Mouse (Mus musculus) Patski (cell line): ENCODE measurements at regions not wholly inside any gene's neighbourhood (a gene's known extent, or its start where the extent isn't known, plus 50 kb on each side); places are given as distances from the start of the nearest gene placed in this dataset.

ENCODE experiments used
- ATAC-seq: fragments of 100-300 bp; one replicate; pipeline ENCODE4 v1.8.0; 2021
- CTCF ChIA-PET: fragments of 350-600 bp; sonication (Branson Sonifier 250); formaldehyde crosslinking; loops from one replicate; lab custom pipeline; 2022; ENCODE audit warnings: inconsistent platforms; lab: Charles Lee
- POLR2A ChIA-PET: fragments of 350-600 bp; sonication (Branson Sonifier 250); formaldehyde crosslinking; loops from one replicate; lab custom pipeline; 2022; ENCODE audit warnings: antibody characterized with exemption, inconsistent platforms; lab: Charles Lee
- DNase-seq: peaks from one replicate; pipeline ENCODE4 v3.0.0-alpha.2; 2011; ENCODE audit warnings: low read depth, low spot score
- H3K27me3 ChIP-seq: fragments of 371-371 bp; one replicate; pipeline ENCODE4 v1.5.1; 2021
- CTCF ChIP-seq: fragments of 100-300 bp; IDR thresholded peaks from one replicate; pipeline ENCODE4 v1.5.1; 2021
- in situ Hi-C: fragments of 300-500 bp; cut with MboI; formaldehyde crosslinking; loops from 3 replicates; pipeline ENCODE4 v1.11.1; 2018; ENCODE audit warnings: low pct_unique_long_range_greater_than_20kb, mixed read lengths

DNA sequence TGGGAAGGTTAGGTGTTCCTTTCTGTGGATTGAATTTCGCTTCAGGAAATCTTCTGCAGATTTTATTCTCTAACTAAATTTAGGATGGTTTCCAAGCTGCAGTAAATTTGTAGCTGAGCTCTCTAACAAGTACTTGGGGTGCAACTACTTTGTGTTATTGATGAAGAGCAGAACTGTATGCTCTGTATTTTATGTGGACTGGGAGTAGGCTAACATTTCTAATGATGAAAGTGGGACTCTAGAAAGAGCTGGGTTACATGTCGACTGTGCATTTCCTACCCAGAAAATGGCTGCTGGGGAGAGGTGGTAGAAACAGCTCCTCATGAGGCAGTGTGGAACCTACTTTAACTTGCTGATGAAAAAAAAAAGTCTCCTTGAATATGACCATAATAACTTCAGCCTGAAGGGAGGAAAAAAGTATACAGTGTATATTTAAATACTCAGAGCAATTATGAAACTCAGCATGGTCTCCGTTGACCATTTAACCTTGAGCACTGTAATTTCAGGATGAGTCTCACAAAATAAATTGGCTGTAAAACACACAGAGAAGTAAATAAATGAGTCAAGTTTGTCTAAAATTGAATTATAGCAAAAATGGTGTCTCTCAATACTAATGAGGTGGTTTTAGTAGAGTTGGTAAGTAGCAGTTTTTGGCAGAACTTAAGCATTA is 852.6 kb downstream of the Stpg2 start:
- in situ Hi-C loops, result no loop called here
- no peak for DNase-seq
- no peak for ATAC-seq
- POLR2A ChIA-PET, result no interaction called here
- TF ChIP-seq CTCF, result no peak
- no peaks in the 10 kb centered on the region for H3K27me3 ChIP-seq
- CTCF ChIA-PET, result no interaction called here

DNA sequence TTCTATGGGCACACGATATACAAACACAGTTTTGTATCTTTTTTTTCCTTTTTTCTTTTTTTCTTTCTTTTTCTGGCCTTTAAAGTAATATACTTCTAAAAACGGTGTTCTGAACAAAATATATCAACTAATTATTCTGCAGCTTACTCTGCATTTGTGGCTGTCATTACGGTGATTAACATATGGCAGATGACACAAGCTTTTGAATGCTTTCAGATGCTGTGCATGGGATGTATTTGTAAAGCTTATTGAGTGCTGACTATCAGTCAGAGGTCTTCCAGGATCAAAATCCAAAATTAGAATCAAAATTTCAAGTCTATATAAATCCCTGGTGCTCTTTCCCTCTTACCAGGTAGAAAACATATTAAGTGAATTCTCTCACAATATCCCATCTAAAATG is 853.6 kb downstream of the Stpg2 start:
- H3K27me3 ChIP-seq, result no peaks in the 10 kb centered on the region
- in situ Hi-C loops, result no loop called here
- CTCF ChIA-PET, result no interaction called here
- DNase-seq (no peak), ATAC-seq (no peak)
- POLR2A ChIA-PET, result no interaction called here
- TF ChIP-seq CTCF, result no peak

DNA sequence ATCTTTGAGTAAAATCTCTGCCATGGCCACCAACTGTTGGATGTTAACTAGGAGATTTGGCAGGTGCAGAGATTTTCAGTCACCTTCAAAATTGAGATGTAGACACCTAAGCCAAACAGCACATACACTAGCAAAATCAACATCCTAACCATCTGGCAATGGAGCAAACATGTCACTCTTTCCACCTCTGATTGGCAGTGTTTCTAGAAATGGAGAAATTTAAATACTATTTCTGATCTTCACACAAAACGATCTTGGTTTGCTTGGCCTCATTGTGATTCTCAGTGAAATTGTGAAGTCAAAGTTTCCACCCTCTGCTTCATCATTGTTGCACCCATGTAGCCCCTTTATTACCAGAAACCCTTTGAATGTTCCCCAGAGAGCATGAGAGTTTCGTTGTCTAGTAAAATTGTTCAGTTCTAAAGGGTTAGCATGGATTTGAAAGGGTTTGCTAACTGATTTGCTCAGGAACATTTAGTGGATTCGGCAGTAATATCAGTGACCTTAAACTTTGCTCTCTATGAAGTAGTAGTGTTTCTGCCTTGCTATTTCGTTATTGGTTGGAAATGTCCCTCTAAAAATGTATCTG is 854.1 kb downstream of the Stpg2 start:
- CTCF ChIA-PET, result no interaction called here
- in situ Hi-C loops, result no loop called here
- no peak for TF ChIP-seq CTCF
- DNase-seq, result no peak
- ATAC-seq, result no peak
- no peaks in the 10 kb centered on the region for H3K27me3 ChIP-seq
- POLR2A ChIA-PET, result no interaction called here

DNA sequence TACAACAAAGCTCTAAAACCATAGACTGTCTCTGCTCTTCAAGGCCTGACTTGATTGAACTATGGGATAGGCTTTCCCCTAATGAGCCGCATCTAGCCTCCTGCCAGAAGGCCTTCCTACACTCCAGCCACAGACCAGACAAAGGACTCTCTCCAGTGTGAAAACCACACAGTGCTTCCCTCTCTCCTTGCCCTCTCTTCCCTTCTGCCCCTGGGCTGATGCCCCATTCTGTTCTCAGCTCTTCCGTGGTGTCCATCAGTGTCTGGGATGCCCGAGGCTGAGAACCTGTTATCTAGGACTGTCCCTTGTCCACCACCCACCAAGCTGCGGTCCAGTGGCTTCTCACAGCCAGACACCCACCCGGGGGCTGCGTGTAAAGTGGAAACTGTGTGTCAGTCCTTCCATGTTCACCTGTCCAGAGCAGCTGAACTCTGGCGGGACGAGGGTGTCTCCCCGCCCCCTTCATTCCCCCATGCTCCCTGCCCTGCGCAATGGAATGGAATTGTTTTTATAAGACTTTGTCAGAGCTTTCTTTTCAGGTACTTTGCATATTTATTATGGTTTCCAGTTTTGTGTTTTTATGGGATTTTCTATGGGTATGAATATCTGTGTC is 856.4 kb downstream of the Stpg2 start:
- TF ChIP-seq CTCF, result no peak
- H3K27me3 ChIP-seq, result no peaks in the 10 kb centered on the region
- CTCF ChIA-PET, result no interaction called here
- no peak for DNase-seq
- no peak for ATAC-seq
- POLR2A ChIA-PET, result no interaction called here
- in situ Hi-C loops, result no loop called here

DNA sequence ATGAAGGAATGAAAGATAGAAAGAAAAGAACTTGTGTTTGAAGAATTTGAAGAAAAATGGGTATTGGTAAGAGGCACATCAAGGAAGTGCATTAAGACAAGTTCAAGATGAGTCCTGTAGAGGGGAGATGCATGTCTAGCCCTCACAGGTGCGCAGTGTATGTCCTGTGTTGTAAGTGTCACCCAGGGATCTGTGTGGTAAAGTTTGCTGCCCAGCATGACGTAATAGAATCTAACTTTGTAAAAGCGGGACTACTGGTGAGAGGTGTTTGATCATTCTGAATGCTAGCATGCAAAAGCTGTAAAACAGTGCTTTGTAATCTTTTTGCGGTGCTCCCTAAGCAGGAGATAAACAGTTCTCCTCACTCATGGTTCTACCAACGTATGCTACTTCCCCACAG is 857.4 kb downstream of the Stpg2 start:
- ATAC-seq (no peak), DNase-seq (no peak)
- no peaks in the 10 kb centered on the region for H3K27me3 ChIP-seq
- no peak for TF ChIP-seq CTCF
- ChIA-PET CTCF (interaction anchor here (1.1 kb wide), 1 partner anchor 18 kb away, joined by 3 read pairs; no protein-coding TSS in a partner anchor), POLR2A (no interaction called here)
- in situ Hi-C loops, result no loop called here

DNA sequence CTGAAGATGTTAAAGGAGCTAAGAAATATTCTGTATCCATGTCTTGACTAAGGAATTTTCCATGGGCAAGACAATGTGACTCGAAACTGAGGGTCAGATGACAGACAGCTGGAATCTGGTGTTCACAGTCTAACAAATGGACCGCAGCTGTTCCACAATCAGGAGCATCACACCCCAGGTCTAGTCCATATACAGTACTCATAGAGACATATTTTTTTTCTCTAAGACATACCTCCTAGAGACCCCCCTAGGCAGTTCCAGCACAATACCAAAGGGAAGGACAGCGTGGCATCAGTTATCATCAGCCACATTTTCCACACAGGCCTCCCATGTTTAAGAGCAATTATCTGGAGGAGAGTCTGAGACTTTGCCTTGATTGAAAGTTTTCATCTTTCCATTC is 878.8 kb downstream of the Stpg2 start:
- ATAC-seq (no peak), DNase-seq (no peak)
- in situ Hi-C loops, result no loop called here
- CTCF ChIA-PET, result interaction anchor here (1.5 kb wide), 1 partner anchor 9 kb away, joined by 4 read pairs; no protein-coding TSS in a partner anchor
- no peak for TF ChIP-seq CTCF
- POLR2A ChIA-PET, result no interaction called here
- peaks cover 3% of the 10 kb centered on the region for H3K27me3 ChIP-seq

DNA sequence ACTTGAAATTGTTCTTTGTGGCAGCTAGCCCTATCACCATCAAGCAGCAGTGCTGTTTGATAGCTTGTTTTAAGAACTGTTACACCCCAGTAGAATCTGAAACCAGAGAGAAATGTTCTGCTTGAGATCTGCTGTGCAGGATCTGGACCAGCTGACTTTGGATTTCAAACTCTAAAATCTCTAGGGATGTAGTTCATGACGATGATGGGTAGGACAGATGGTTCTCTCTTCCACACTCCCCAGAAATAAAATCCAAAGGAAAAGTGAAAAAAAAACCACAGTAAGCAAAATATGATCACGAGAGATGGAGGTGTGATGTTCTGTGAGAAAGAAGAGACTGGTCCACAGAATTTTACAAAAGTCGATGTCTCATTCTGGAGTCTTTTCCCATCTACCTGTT is 879.9 kb downstream of the Stpg2 start:
- CTCF ChIA-PET, result interaction anchor here (1.5 kb wide), 1 partner anchor 8 kb away, joined by 4 read pairs; no protein-coding TSS in a partner anchor
- TF ChIP-seq CTCF, result no peak
- H3K27me3 ChIP-seq, result peaks cover 3% of the 10 kb centered on the region
- DNase-seq, result no peak
- POLR2A ChIA-PET, result no interaction called here
- in situ Hi-C loops, result no loop called here
- no peak for ATAC-seq

DNA sequence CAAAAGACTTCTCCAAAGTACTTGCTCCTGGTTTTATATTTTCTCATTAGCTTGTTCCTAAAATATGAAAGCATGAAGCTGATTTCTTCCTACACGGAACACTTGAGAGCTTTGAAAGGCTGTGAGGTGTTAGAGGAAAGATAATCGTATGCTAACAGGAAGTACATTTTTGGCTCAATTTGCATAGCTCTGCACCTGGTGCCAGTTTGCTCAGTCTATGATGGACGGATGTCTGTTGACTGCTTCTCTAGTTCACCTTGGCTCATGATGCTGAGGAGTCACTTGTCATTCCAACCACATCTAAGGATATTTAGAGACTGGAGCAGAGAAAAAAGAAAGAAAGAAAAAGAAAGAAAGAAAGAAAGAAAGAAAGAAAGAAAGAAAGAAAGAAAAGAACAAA is 882.5 kb downstream of the Stpg2 start:
- no peak for ATAC-seq
- in situ Hi-C loops, result no loop called here
- H3K27me3 ChIP-seq, result no peaks in the 10 kb centered on the region
- DNase-seq, result no peak
- ChIA-PET CTCF (interaction anchor here (1.0 to 1.1 kb wide), 2 partner anchors 10 to 44 kb away, joined by 3 read pairs; no protein-coding TSS in a partner anchor), POLR2A (no interaction called here)
- no peak for TF ChIP-seq CTCF

DNA sequence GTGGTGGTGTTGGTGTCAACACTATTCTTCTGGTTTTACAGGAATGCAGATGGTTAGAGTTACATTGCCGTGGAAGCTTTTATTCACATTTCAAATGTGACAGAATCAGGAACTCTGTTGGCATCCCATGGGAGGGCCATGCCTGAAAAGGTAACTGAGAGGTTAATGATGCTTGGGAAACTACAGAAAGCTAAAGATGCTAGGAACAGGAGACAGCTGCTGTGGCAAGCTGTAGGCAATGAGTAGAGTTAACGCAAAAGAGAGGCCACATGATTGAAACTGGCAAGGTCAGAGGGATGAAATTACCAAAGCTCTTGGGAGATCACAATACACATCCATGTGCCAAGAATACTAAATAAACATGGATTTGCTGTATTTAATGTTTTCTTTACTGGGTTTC is 886.4 kb downstream of the Stpg2 start:
- no peak for TF ChIP-seq CTCF
- no peak for DNase-seq
- no peak for ATAC-seq
- in situ Hi-C loops, result no loop called here
- ChIA-PET CTCF (no interaction called here), POLR2A (no interaction called here)
- H3K27me3 ChIP-seq, result no peaks in the 10 kb centered on the region

DNA sequence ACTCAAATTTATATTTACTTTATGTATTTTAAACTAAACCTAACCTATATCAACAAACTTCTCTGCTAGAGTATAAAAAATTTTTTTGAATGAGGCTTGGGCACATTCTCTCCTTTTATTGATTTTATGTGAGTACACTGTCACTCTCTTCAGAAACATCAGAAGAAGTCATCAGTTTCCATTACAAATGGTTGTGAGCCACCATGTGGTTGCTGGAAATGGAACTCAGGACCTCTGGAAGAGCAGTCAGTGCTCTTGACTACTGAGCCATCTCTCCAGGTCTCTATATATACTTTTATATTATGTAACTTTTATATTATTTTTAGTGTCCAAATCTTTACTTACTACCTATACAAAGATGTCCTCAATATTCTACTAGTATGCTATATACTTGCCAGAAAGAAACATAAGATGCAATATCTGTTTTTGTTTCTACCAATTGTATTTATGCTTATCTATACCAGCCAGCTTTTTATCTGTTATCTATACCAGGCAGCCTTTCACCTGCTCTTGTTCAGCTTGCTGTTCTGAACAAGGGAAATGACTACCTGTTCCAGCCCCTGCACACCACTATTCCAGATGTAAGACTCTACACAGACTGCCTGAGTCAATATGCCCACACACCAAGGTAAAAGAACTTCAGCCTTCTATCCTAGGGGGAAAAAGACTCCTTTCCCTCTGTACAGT is 891.5 kb downstream of the Stpg2 start:
- in situ Hi-C loops, result no loop called here
- DNase-seq (no peak), ATAC-seq (no peak)
- CTCF ChIA-PET, result interaction anchor here (1.0 kb wide), 1 partner anchor 9 kb away, joined by 3 read pairs; no protein-coding TSS in a partner anchor
- no peak for TF ChIP-seq CTCF
- POLR2A ChIA-PET, result no interaction called here
- no peaks in the 10 kb centered on the region for H3K27me3 ChIP-seq
